Mouse (Mus musculus): ENCODE measurements at regions not wholly inside any gene's neighbourhood (a gene's known extent, or its start where the extent isn't known, plus 50 kb on each side); places are given as distances from the start of the nearest gene placed in this dataset.

- TF ChIP-seq CTCF (IDR thresholded peaks at IDR 0.05; ENCODE audit: low read depth) (no peak), EP300 (IDR thresholded peaks at IDR 0.05; ENCODE audit: low read depth) (no peak)
Measured at GRCm38 (mm10) chr3:80309931-80310330, 425.6 kb downstream of the Fam198b start.

All from liver, embryonic 14.5 days (tissue).